Mouse (Mus musculus) heart, postnatal 0 days (tissue): ENCODE measurements around the gene Cdk17.

Experiments used
- CTCF ChIP-seq: IDR thresholded peaks from 2 replicates; pipeline ENCODE4 v1.5.1; 2016; ENCODE audit warnings: antibody characterized with exemption, control low read depth, low read depth
- EP300 ChIP-seq: IDR thresholded peaks from 2 replicates; pipeline ENCODE4 v1.6.1; 2016; ENCODE audit warnings: antibody characterized with exemption, low read depth

DNA sequence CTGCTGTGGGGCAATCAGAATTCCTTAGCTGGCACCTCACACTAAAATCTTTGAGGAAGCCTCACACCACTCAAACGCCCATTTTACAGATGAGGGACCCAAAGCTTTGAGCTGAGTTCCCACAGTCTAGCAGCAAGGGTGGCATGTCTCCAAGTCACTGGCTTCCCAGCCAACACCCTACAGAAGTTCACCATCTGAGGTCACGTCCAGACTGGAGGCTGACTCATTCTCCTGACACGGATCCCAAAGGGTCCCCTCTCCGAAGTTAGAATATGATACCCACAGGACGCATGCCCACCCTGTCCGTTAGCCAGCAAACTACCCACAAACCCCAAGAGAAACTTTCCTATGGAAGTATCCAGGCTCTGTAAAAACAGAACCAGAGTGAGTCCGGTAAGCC lies 111.2 kb downstream of the Cdk17 start:
- TF ChIP-seq CTCF, result no peak
- no peak for TF ChIP-seq EP300
